In the genomic region with DNA sequence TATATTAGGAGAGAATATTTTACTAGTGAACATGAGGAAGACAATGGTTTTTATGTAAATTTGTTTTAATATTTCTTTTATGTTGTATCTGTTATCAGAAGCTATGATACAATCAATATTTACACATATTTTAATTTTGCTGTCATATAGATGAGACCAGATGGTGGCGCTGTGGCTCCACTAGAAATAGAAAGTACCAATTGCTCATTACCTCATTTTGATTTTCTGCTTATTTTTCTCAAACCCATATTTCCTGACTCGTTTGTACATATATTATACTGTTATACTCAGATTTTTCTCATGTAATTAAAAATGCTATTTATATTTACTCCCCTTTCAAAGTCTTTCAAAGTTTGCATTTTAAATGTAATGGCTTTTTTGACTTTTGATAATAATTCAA, we compare ENCODE assay signal across 8 mouse cellular contexts.
A peak's percentile ranks its signal among the peaks of the same experiment; 100 is the strongest.
DNase-seq lines count a peak whose midpoint lies in the region; ATAC-seq and TF ChIP-seq lines count a peak whose summit lies in the region.

No protein-coding gene starts in this region.

- WGBS in lung, postnatal 0 days, result 3% methylated on average over 2 of the region's 2 CpGs

- H3K9me3 ChIP-seq in lung, postnatal 0 days (ENCODE audit: low read length), result no peaks in the 10 kb centered on the region

- H3K4me2 ChIP-seq in lung, postnatal 0 days (replicated peaks; ENCODE audit: low read depth, low read length), result no peak overlapping the region

- H3K4me1 ChIP-seq in lung, postnatal 0 days (ENCODE audit: insufficient read depth, low read depth, low read length), result no peaks in the 10 kb centered on the region

- no peaks in the 10 kb centered on the region for H3K27me3 ChIP-seq in lung, postnatal 0 days (replicated peaks; ENCODE audit: insufficient read depth, low read length)

- no peak for TF ChIP-seq EP300 in lung, postnatal 0 days (IDR thresholded peaks at IDR 0.05)

- H3K36me3 ChIP-seq in lung, postnatal 0 days (ENCODE audit: insufficient read depth, low read length), result no peaks in the 10 kb centered on the region

- DNase-seq in cerebellum, postnatal 10 days, result peak; percentile 71 to 78
- no peak for DNase-seq in cerebellum, adult 11-12 months
- peak; percentile 31 for DNase-seq in ovary, postnatal 14 days (ENCODE audit: low spot score)
- DNase-seq in ovary, postnatal 10 days (ENCODE audit: low spot score), result no peak
- DNase-seq in embryo, embryonic 10 days (ENCODE audit: low spot score), result peak; percentile 53
- DNase-seq in kidney, postnatal 14 days, result peak; percentile 57
- DNase-seq in lung, postnatal 0 days (ENCODE audit: low spot score), result peak; percentile 61

- no peak overlapping the region for H3K9ac ChIP-seq in lung, postnatal 0 days (replicated peaks; ENCODE audit: low read depth)

- no peak for ATAC-seq in lung, postnatal 0 days
- ATAC-seq in activated CD4-positive, CD25-positive, alpha-beta regulatory T cell, adult 4 months, result no peak

- H3K4me3 ChIP-seq in lung, postnatal 0 days (ENCODE audit: low read depth, low read length), result no peak overlapping the region

- peak; percentile 79 for TF ChIP-seq CTCF in lung, postnatal 0 days (IDR thresholded peaks at IDR 0.05)

- H3K27ac ChIP-seq in lung, postnatal 0 days (ENCODE audit: low read length), result no peak overlapping the region

Comparison
In these comparisons a context has a peak if more than half of its experiments do, and no peak if none do; other contexts are left out.
1. DNase-seq: peak in cerebellum, postnatal 10 days (2 of 2), ovary, postnatal 14 days (single experiment), embryo, embryonic 10 days (single experiment), kidney, postnatal 14 days (single experiment) and lung, postnatal 0 days (single experiment); none in cerebellum, adult 11-12 months (single experiment) and ovary, postnatal 10 days (single experiment).